Mouse (Mus musculus): ENCODE data around the gene Crip1.

Gene Crip1

GRCm38 (mm10) chr12:113130732-113131131, 15.4 kb upstream of the Crip1 start:
- no peak for DNase-seq (ENCODE audit: low spot score in 2 of 2)

- no peak for DNase-seq (ENCODE audit: low spot score in 2 of 2)
Observed at GRCm38 (mm10) chr12:113131601-113132000, 14.5 kb upstream of the Crip1 start.

DNA sequence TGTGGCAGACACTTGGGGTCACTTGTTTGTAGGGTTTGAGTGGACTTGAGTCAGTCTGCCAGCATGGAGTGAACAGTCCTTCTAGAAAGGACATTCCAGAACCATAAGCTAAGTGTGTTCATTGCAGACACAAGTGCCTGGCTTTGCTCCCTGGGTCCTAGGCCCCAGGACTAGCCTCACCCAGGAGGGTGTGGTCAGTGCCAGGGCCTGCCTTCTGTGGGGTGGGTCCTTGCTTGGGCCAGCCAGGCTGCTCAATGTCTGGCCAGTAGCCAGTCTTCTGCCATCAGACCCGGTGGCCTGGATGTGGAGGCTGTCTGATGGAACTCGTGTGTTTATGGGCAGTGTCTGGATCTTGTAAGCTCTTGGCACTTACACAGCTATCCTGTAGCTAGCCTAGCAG, 13.5 kb upstream of the Crip1 start:
- DNase-seq (ENCODE audit: low spot score in 2 of 2) = no peak

DNA sequence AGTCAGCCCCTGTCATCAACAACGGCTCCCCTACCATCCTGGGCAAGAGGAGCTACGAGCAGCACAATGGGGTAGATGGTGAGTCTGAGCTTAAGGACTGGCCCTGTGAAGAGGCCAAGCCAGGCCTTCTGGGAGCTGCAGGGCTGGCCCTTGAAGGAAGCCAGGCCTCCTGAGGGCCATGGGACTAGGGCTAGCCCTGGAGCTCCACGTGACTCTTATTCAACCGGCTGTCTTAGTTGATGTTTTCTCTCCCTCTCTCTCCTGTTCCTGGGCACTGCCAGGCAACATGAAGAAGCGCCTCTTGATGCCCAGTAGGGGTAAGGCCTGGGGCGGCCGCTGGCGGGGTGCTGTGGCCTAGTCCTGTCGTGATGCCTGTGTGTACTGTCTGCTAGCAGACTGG, 12.9 kb upstream of the Crip1 start:
- no peak for DNase-seq (ENCODE audit: low spot score in 2 of 2)

GRCm38 (mm10) chr12:113133861-113134403, 12.2 kb upstream of the Crip1 start:
- no peak for DNase-seq (ENCODE audit: low spot score in 2 of 2)

- DNase-seq (ENCODE audit: low spot score in 2 of 2) = no peak
Observed at GRCm38 (mm10) chr12:113134502-113134901, 11.6 kb upstream of the Crip1 start.

DNA sequence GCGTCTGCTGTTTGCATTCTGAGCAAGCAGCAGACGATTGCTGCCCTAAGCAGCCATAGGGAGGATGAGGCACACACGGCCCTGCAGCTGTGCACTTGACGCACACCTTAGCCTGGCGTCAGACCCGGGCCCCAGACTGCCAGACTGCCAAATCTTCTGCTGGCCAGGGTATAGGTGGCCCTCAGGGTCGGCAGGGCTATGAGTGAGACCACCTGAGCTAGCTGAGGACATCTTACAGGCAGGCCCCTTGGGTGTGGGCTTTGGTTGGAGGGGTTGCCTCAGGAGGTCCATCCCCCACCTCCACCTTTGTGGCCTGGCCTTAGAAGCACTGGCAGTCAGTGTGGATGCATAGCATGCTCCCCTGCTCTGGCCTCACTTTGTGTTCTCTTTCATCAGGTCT, 10.7 kb upstream of the Crip1 start:
- no peak for DNase-seq (ENCODE audit: low spot score in 2 of 2)

DNA sequence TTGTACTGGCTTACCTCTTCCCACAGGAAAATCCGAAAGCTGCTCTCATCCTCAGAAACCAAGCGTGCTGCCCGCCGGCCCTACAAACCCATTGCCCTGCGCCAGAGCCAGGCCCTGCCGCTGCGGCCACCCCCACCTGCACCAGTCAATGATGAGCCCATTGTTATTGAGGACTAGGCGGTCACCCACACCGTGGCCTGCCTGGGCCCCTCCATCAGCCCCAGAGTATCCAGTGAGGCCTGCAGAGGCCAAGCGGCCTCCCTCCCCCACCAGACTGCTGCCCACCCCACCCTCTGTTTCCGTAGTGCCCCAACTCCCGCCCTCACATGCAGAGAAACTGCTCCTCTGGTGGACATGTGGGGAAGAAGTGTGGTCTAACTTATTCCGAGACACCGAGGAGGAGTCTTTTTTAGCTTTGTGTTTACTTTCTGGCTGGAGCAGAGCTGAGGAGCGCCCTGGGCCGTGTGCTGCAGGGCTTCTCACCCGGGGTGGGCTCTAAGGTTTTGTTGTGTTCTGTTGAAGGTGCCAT, 9.6 kb upstream of the Crip1 start:
- no peak for DNase-seq (ENCODE audit: low spot score in 2 of 2)

GRCm38 (mm10) chr12:113137260-113138213, 8.6 kb upstream of the Crip1 start:
- no peak for DNase-seq (ENCODE audit: low spot score in 2 of 2)

- no peak for DNase-seq (ENCODE audit: low spot score in 2 of 2)
Observed at GRCm38 (mm10) chr12:113138291-113138690, 7.8 kb upstream of the Crip1 start.

DNA sequence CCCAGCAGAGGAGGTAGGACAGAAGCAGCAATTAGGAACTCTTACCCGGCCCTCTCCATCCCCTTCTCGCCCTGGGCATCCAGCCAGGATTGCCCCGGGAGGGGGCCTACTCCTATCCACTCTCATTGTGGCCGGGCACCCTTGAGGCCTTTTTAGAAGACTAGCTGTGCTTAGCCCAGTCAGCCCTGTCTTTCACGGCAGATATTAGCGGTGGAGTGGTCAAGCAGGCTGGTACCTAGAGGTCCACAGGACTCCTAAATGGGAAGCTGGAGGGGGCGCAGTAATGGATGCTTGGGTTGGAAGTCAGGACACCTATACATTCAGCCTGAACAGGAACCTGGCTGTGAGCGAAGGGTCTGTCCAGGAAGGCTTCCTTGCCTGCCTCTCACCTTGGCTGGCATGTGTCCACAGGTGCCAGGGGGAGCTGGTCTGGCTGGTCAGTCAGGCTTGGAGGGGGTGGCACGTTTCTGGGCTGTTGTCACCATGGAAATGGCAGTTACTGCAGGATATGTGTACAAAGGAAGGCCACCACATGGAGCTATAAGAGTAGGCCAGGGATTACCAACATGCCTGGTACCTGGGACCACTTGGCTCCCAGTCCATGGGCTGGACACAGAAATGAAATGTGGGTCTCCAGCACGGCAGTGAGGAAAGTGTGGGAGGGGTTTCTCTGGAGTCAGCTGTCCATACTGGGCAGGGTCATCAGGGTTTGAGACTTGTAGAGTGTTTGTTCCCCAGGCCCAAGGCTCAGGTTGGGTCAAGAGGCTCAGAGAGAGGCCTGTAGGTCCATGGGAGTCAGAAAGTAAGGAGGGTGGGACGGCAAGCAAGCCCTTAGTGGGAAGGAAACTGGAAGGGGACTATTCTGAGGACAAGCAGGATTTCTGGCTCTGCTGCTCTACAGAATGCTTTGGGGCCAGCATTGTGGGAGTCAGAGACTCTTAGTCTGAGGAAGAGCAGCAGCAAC, 6.9 kb upstream of the Crip1 start:
- DNase-seq (ENCODE audit: low spot score in 2 of 2) = no peak

DNA sequence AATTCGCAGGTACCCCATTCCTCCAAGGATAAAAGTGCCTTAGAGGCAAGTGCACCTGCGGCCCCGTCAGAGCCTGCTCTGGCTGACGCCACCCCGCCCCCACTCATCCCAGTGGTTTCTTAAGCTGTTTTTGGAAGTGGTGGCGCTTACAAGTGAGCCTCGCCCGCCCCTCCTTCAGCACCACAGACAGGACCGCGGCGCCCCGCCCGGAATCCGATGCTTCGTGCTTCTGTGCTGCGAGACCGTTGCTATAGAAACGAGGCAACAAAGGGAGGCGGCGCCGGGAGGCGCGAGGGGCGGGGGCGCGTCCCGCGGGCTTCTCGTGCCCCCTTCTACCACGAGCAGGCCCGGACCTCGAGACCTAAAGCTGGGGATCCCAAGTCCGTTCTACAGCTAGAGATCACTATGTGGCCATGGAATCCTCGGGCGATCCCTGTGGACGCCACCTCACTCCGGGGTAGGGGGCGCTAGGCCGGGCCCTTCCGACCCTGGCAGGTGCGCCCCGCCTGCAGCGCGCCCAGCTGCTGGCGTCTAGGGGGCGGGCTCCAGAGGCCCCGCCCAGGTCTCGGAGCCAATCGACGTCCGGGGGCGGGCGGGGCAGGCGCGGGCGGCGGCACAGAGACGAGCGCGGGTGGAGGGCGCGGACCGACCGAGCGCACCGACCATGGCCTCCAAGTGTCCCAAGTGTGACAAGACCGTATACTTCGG, 6.1 kb upstream of the Crip1 start, which contains the start of gene Crip2:
Gene Crip2 (plus strand): TSS at position 329 of the 708 bp plus-strand sequence.
- DNase-seq (ENCODE audit: low spot score in 2 of 2) = peak; percentile 64 to 76

GRCm38 (mm10) chr12:113140616-113141411, 5.3 kb upstream of the Crip1 start:
- DNase-seq (ENCODE audit: low spot score in 2 of 2) = no peak

DNA sequence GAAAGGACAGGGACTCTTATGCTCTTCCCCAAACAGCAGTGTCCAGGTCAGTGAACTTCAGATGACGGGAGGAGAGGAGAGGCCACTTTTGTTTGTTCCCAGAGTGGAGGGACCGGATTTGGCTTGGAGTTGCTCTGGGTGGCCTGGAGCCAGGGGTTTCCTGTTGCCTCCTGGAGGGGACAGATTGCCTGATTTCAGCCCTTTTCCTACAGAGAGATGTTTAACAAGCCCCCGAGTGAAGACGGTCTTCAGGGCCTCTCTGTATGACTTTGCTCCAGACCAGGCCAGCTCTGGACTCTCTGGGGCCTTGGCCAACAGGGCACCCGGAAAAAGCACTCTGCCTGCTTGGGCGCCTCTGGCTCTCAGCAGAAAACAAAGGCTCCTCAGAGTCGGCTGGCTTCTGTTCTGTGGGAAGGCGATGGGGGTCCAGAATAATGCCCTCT, 4.6 kb upstream of the Crip1 start:
- DNase-seq (ENCODE audit: low spot score in 2 of 2) = no peak

GRCm38 (mm10) chr12:113142021-113142975, 3.8 kb upstream of the Crip1 start:
- no peak for DNase-seq (ENCODE audit: low spot score in 2 of 2)

DNA sequence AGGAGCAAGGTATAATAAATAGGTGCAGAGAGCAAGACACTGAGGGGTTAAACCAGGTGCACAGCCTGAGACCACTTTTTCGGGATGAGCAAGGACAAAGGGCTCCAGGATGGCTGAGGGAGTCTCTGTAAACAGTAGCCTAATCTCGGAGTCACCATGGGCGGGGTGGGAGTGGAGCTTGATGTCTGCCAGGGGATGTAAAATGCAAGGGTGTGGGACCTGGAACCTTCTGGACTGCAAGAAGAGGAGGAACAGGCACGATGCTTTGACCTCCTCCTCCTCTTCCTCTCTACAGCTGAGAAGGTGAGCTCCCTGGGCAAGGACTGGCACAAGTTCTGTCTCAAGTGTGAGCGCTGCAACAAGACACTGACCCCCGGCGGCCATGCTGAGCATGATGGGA, 3.0 kb upstream of the Crip1 start:
- no peak for DNase-seq (ENCODE audit: low spot score in 2 of 2)

DNA sequence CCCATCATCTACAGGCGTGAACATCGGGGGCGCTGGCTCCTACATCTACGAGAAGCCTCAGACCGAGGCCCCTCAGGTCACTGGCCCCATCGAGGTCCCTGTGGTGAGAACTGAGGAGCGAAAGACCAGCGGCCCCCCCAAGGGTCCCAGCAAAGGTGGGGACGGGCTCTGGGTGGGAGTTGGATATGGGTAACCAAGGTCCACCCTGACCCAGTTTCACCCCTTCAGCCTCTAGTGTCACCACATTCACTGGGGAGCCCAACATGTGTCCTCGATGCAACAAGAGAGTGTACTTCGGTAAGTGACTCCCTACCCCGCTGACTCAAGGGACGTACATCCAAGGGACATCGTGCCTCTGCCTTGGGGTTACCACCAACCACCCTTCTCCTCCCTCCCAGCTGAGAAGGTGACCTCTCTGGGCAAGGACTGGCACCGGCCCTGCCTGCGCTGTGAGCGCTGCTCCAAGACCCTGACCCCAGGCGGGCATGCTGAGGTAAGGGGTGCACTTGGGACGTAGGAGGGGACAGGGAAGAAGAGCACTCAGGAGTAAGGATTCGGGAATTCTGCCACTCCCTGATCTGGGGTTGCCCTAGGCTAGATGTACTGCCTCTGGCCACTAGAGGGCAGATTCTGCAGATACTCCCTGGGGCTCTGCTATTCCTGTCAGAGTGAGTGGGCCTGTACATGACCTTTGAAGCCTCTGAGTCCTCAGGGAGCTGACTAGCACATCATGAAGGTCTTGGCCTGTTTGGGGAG, 1.9 kb upstream of the Crip1 start:
- peak in 1 of 2 experiments; percentile 52 for DNase-seq (ENCODE audit: low spot score in 2 of 2)

- DNase-seq (ENCODE audit: low spot score in 2 of 2) = no peak
Observed at GRCm38 (mm10) chr12:113144886-113145285, 1.2 kb upstream of the Crip1 start.

Data from spleen, postnatal 14 days (tissue).